Mouse (Mus musculus) hindbrain, embryonic 14.5 days (tissue): ENCODE results near the gene Methig1. TPM values are rescaled to one million over a fixed set of nuclear protein-coding genes. Genes with fewer than 3 reads are reported as not detected.
"Not testable (repeated sequence)": the region's sequence is repeated elsewhere in the genome, so short reads cannot be mapped to it uniquely, and the experiment has no call there.

Experiments
- ATAC-seq: fragments of 200-750 bp; cut with Nextera tagmentation; 2 replicates; pipeline ENCODE4 v1.8.0; 2017; ENCODE audit warnings: moderate number of reproducible peaks, mild to moderate bottlenecking, moderate TSS enrichment, moderate library complexity; ENCODE audit not compliant: low FRiP score
- DNase-seq: peaks from one replicate; pipeline ENCODE4 v3.0.0-alpha.2; 2015; ENCODE audit warnings: low spot score
- H3K27ac ChIP-seq: fragments of 300-500 bp; sonication (generic); 2 replicates; pipeline ENCODE4 v1.5.1; 2014; ENCODE audit warnings: mild to moderate bottlenecking, moderate library complexity
- H3K27me3 ChIP-seq: fragments of 300-500 bp; sonication (generic); 2 replicates; pipeline ENCODE4 v1.6.1; 2014; ENCODE audit warnings: mild to moderate bottlenecking, low read length, mixed read lengths; ENCODE audit not compliant: control insufficient read depth, insufficient read depth
- H3K36me3 ChIP-seq: fragments of 300-500 bp; sonication (generic); replicated peaks from 2 replicates; pipeline ENCODE4 v1.6.1; 2014; ENCODE audit not compliant: control insufficient read depth, insufficient read depth
- H3K4me1 ChIP-seq: fragments of 300-500 bp; sonication (generic); replicated peaks from 2 replicates; pipeline ENCODE4 v1.6.1; 2014; ENCODE audit warnings: antibody characterized with exemption, low read length, mixed read lengths; ENCODE audit not compliant: control insufficient read depth, insufficient read depth
- H3K4me2 ChIP-seq: fragments of 300-500 bp; sonication (generic); replicated peaks from 2 replicates; pipeline ENCODE4 v1.6.1; 2014; ENCODE audit warnings: mild to moderate bottlenecking, moderate library complexity
- H3K4me3 ChIP-seq: fragments of 300-500 bp; sonication (generic); replicated peaks from 2 replicates; pipeline ENCODE4 v1.5.1; 2014; ENCODE audit warnings: mild to moderate bottlenecking, low read length
- H3K9ac ChIP-seq: fragments of 300-500 bp; sonication (generic); 2 replicates; pipeline ENCODE4 v1.6.1; 2014
- H3K9me3 ChIP-seq: fragments of 300-500 bp; sonication (generic); 2 replicates; pipeline ENCODE4 v1.6.1; 2016; ENCODE audit warnings: low read length; ENCODE audit not compliant: control insufficient read depth
- WGBS: fragments of 180-500 bp; shearing (Covaris S2); extraction: QIAGEN DNeasy Blood & Tissue Kit; methylation state at CpG from one replicate; pipeline ENCODE4 v1.1.7; 2014; 5-methylcytosine and 5-hydroxymethylcytosine counted together
- polyA plus RNA-seq: library from polyadenylated mRNA; unstranded; fragments of >200 nt; fragmentation: Nextera tagmentation; extraction: Ambion mirVana; gene quantifications from 2 replicates; pipeline ENCODE4 v1.2.1, GENCODE M21; 2014

Gene Methig1
- polyA plus RNA-seq, 1 experiment from 2014 or later = 0.27 TPM

- Histone ChIP-seq H3K4me1 (no peaks in the 10 kb centered on the region), H3K9me3 (no peaks in the 10 kb centered on the region), H3K9ac (no peak within 1 kb of the TSS), H3K4me2 (no peak within 1 kb of the TSS), H3K27ac (no peak within 1 kb of the TSS), H3K27me3 (no peaks in the 10 kb centered on the region), H3K4me3 (no peak within 1 kb of the TSS), H3K36me3 (no peaks in the 10 kb centered on the region)
- WGBS = 69% methylated on average over 10 of the region's 10 CpGs
- no peak for ATAC-seq
- DNase-seq = no peak
These were observed 18.3 kb upstream of the Methig1 start, which contains the start of gene Mettl7a3 for GRCm38 (mm10) chr15:100334629-100335028. Gene Mettl7a3 (plus strand): TSS chr15:100334929.

- not testable (repeated sequence) for H3K4me2 ChIP-seq, DNase-seq, H3K9me3 ChIP-seq, H3K36me3 ChIP-seq, H3K4me3 ChIP-seq, H3K9ac ChIP-seq, ATAC-seq, H3K4me1 ChIP-seq, H3K27ac ChIP-seq, H3K27me3 ChIP-seq
These were observed 15.6 kb upstream of the Methig1 start for GRCm38 (mm10) chr15:100337328-100337727.

- H3K9ac ChIP-seq, H3K27ac ChIP-seq, H3K4me1 ChIP-seq, ATAC-seq, H3K4me2 ChIP-seq, H3K9me3 ChIP-seq, DNase-seq, H3K4me3 ChIP-seq, H3K27me3 ChIP-seq, H3K36me3 ChIP-seq: not testable (repeated sequence)
- WGBS = 47% methylated on average over 10 of the region's 10 CpGs
These were observed 15.1 kb upstream of the Methig1 start for GRCm38 (mm10) chr15:100337847-100338246.

- DNase-seq, H3K27me3 ChIP-seq, H3K36me3 ChIP-seq, ATAC-seq, H3K9me3 ChIP-seq, H3K4me3 ChIP-seq, H3K9ac ChIP-seq, H3K4me1 ChIP-seq, H3K4me2 ChIP-seq, H3K27ac ChIP-seq: not testable (repeated sequence)
- WGBS = 81% methylated on average over 4 of the region's 5 CpGs
These were observed 11.5 kb upstream of the Methig1 start for GRCm38 (mm10) chr15:100341314-100341980.

- DNase-seq (no peak), ATAC-seq (no peak)
- no peaks in the 10 kb centered on the region for H3K27me3 ChIP-seq
- H3K27ac ChIP-seq = no peak overlapping the region
- no peak overlapping the region for H3K4me2 ChIP-seq
- no peaks in the 10 kb centered on the region for H3K4me1 ChIP-seq
- H3K9me3 ChIP-seq = no peaks in the 10 kb centered on the region
- no peaks in the 10 kb centered on the region for H3K36me3 ChIP-seq
- no peak overlapping the region for H3K4me3 ChIP-seq
- no peak overlapping the region for H3K9ac ChIP-seq
These were observed 7.5 kb upstream of the Methig1 start for GRCm38 (mm10) chr15:100345484-100345883.

- DNase-seq (no peak), ATAC-seq (no peak)
- no peaks in the 10 kb centered on the region for H3K4me1 ChIP-seq
- 62% methylated on average over 14 of the region's 14 CpGs for WGBS
- no peaks in the 10 kb centered on the region for H3K36me3 ChIP-seq
- H3K27me3 ChIP-seq = no peaks in the 10 kb centered on the region
- no peak overlapping the region for H3K4me3 ChIP-seq
- H3K27ac ChIP-seq = no peak overlapping the region
- H3K9ac ChIP-seq = no peak overlapping the region
- no peak overlapping the region for H3K4me2 ChIP-seq
- no peaks in the 10 kb centered on the region for H3K9me3 ChIP-seq
These were observed 6.2 kb upstream of the Methig1 start for GRCm38 (mm10) chr15:100346761-100347160.

- Histone ChIP-seq H3K4me1 (no peaks in the 10 kb centered on the region), H3K4me3 (no peak overlapping the region), H3K4me2 (no peak overlapping the region), H3K36me3 (no peaks in the 10 kb centered on the region), H3K27ac (no peak overlapping the region), H3K27me3 (no peaks in the 10 kb centered on the region), H3K9ac (no peak overlapping the region), H3K9me3 (no peaks in the 10 kb centered on the region)
- ATAC-seq (no peak), DNase-seq (no peak)
- 63% methylated on average over 2 of the region's 2 CpGs for WGBS
These were observed 3.5 kb upstream of the Methig1 start for GRCm38 (mm10) chr15:100349496-100349895.

GRCm38 (mm10) chr15:100351501-100352060 is 1.4 kb upstream of the Methig1 start:
- DNase-seq (no peak), ATAC-seq (no peak)
- no peak overlapping the region for H3K4me3 ChIP-seq
- no peaks in the 10 kb centered on the region for H3K4me1 ChIP-seq
- WGBS = 77% methylated on average over 6 of the region's 6 CpGs
- no peaks in the 10 kb centered on the region for H3K27me3 ChIP-seq
- H3K27ac ChIP-seq = no peak overlapping the region
- H3K9ac ChIP-seq = no peak overlapping the region
- no peak overlapping the region for H3K4me2 ChIP-seq
- H3K9me3 ChIP-seq = no peaks in the 10 kb centered on the region
- no peaks in the 10 kb centered on the region for H3K36me3 ChIP-seq

- ATAC-seq = not testable (repeated sequence)
These were observed 450 bp downstream of the Methig1 start for GRCm38 (mm10) chr15:100353399-100353798.

More at GRCm38 (mm10) chr15:100353399-100353798, 450 bp downstream of the Methig1 start:
- not testable (repeated sequence) for H3K9ac ChIP-seq, H3K4me3 ChIP-seq, H3K4me2 ChIP-seq, H3K27ac ChIP-seq, H3K4me1 ChIP-seq, H3K36me3 ChIP-seq, H3K27me3 ChIP-seq, DNase-seq, H3K9me3 ChIP-seq
- 91% methylated on average over 10 of the region's 22 CpGs for WGBS
